ENCODE assay signal across 21 mouse cellular contexts in the genomic region with DNA sequence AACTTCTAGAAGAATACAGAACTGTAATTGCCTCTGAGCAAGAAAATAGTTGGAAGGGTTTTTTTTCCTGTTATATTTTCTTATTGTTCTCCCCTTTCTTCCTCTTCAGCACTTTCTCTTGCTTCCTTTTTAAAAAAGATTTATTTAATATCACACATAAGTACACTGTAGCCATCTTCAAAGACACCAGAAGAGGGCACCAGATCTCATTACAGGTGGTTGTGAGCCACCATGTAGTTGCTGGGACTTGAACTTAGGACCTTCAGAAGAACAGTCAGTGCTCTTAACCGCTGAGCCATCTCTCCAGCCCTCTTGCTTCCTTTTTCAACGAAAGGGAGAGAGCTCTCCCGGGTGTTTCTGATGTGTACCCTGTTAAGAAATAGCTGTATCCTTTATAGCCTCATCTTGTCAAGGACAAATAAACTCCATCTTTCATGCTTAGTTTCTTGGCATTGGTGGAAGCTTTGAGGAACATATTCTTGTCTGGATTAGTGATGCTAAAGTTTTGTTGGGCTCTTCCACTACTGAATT.
DNase-seq lines count a peak whose midpoint lies in the region; ATAC-seq and TF ChIP-seq lines count a peak whose summit lies in the region.
"Had no signal": no experiment of that assay in that cellular context is flagged by ENCODE, and none has a peak within 500 bp of the region (broad histone marks: within the 10 kb centered on the region; RNA-seq: fewer than 3 reads in every experiment).

No protein-coding gene starts in this region.

- no peaks in the 10 kb centered on the region for H3K36me3 ChIP-seq in MEL (ENCODE audit: control insufficient read depth in 1 of 2, insufficient read depth in 2 of 2, low read length in 2 of 2)
- H3K36me3 ChIP-seq: limb, embryonic 12.5 days; liver, embryonic 13.5 days; lung, embryonic 15.5 days; neural tube, embryonic 13.5 days had no signal

- DNase-seq in gastrocnemius, adult 2 months, result no peak
- no peak for DNase-seq in gastrocnemius, postnatal 4 days (ENCODE audit: low spot score in 2 of 2)
- DNase-seq in left cerebral cortex, adult 2 months (ENCODE audit: extremely low spot score in 1 of 2, low spot score in 2 of 2), result no peak
- DNase-seq in left cerebral cortex, adult 18-20 months (ENCODE audit: low spot score in 2 of 2), result no peak
- peak; percentile 28 for DNase-seq in MEL (ENCODE audit: low read depth, low spot score)
- DNase-seq in thymus, adult 18-20 months, result no peak
- DNase-seq: adrenal gland, postnatal 10 days; cerebellum, adult 9-11 months; gastrocnemius, postnatal 25 days; heart, postnatal 10 days; kidney, adult 11 months; liver, embryonic 13.5 days; right cerebral cortex, adult 18-20 months; thymus, postnatal 25 days had no signal

- intact Hi-C loops in gastrocnemius, adult 2 months (cut with DNase I), result no loop called here
- intact Hi-C loops in left cerebral cortex, adult 2 months (cut with DNase I), result no loop called here

- no peaks in the 10 kb centered on the region for H3K79me2 ChIP-seq in MEL (ENCODE audit: control insufficient read depth, insufficient read depth, low read length, poor library complexity)

- no peak for TF ChIP-seq POLR2A in MEL (IDR thresholded peaks at IDR 0.05; ENCODE audit: control insufficient read depth in 1 of 2, insufficient read depth in 1 of 2, low read depth in 1 of 2, low read length in 2 of 2, poor library complexity in 1 of 2)

- no peaks in the 10 kb centered on the region; a peak in 1 of 4 replicates for H3K4me1 ChIP-seq in MEL (ENCODE audit: control insufficient read depth in 1 of 2, insufficient read depth in 2 of 2, low read length in 2 of 2)
- H3K4me1 ChIP-seq: forebrain, embryonic 13.5 days; limb, embryonic 12.5 days; liver, embryonic 13.5 days; lung, embryonic 15.5 days; neural tube, embryonic 13.5 days had no signal

- H3K27me3 ChIP-seq in MEL (ENCODE audit: control insufficient read depth in 1 of 2, insufficient read depth in 2 of 2, low read length in 2 of 2), result no peaks in the 10 kb centered on the region
- H3K27me3 ChIP-seq: forebrain, embryonic 13.5 days; limb, embryonic 12.5 days; liver, embryonic 13.5 days; lung, embryonic 15.5 days; neural tube, embryonic 13.5 days had no signal

- no peak for ATAC-seq in activated CD4-positive, CD25-positive, alpha-beta regulatory T cell, adult 4 months
- ATAC-seq: forebrain, embryonic 13.5 days had no signal

- no peaks in the 10 kb centered on the region for H3K9me3 ChIP-seq in MEL (replicated peaks; ENCODE audit: insufficient read depth, low read length)
- H3K9me3 ChIP-seq: forebrain, embryonic 13.5 days; limb, embryonic 12.5 days; liver, embryonic 13.5 days; lung, embryonic 15.5 days; neural tube, embryonic 13.5 days had no signal

- TF ChIP-seq EP300 in MEL (IDR thresholded peaks at IDR 0.05; ENCODE audit: low read depth in 1 of 2, low read length in 2 of 2), result no peak

- H3K9ac ChIP-seq in MEL (ENCODE audit: control insufficient read depth, low read depth, low read length, poor library complexity, severe bottlenecking), result no peak overlapping the region
- H3K9ac ChIP-seq: forebrain, embryonic 13.5 days; hindbrain, embryonic 14.5 days; limb, embryonic 12.5 days; liver, embryonic 13.5 days; lung, embryonic 15.5 days; neural tube, embryonic 13.5 days had no signal

- TF ChIP-seq RAD21 in MEL (IDR thresholded peaks at IDR 0.05; ENCODE audit: low read depth, low read length), result peak; percentile 20

- no peak overlapping the region for H3K27ac ChIP-seq in gastrocnemius, adult 2 months
- H3K27ac ChIP-seq in left cerebral cortex, adult 2 months, result no peak overlapping the region
- no peak overlapping the region for H3K27ac ChIP-seq in MEL (ENCODE audit: control insufficient read depth, low read depth, low read length)
- H3K27ac ChIP-seq: forebrain, embryonic 13.5 days; hindbrain, embryonic 14.5 days; limb, embryonic 12.5 days; liver, embryonic 13.5 days; lung, embryonic 15.5 days; macrophage; neural tube, embryonic 13.5 days had no signal

- TF ChIP-seq CTCF in gastrocnemius, adult 2 months (IDR thresholded peaks at IDR 0.05), result peak; percentile 20; the same call in 1 of the 2 replicates
- TF ChIP-seq CTCF in left cerebral cortex, adult 2 months (IDR thresholded peaks at IDR 0.05), result peak; percentile 42
- peak in 2 of 3 experiments; percentile 15 to 37; a peak in 3 of 6 replicates for TF ChIP-seq CTCF in MEL (IDR thresholded peaks at IDR 0.05 in 2 of 3, conservative IDR thresholded peaks at IDR 0.05 in 1 of 3; ENCODE audit: control insufficient read depth in 1 of 3, insufficient read depth in 1 of 3, low read depth in 2 of 3, low read length in 3 of 3, poor library complexity in 1 of 3, severe bottlenecking in 1 of 3)

- no peak overlapping the region for H3K4me3 ChIP-seq in gastrocnemius, adult 2 months
- no peak overlapping the region for H3K4me3 ChIP-seq in left cerebral cortex, adult 2 months
- H3K4me3 ChIP-seq in MEL (ENCODE audit: control insufficient read depth in 1 of 2, insufficient read depth in 1 of 2, low read depth in 2 of 2, low read length in 2 of 2), result no peak overlapping the region
- H3K4me3 ChIP-seq: forebrain, embryonic 13.5 days; limb, embryonic 12.5 days; liver, embryonic 13.5 days; lung, embryonic 15.5 days; neural tube, embryonic 13.5 days had no signal

TF ChIP-seq in MEL, 35 proteins besides CTCF, POLR2A, EP300 and RAD21:
- TF ChIP-seq SMC3 (IDR thresholded peaks at IDR 0.05; ENCODE audit: low read depth, low read length) (peak; percentile 37; the same call in 1 of the 2 replicates), TBP (IDR thresholded peaks at IDR 0.05; ENCODE audit: low read depth, low read length) (peak; percentile 63; the same call in 1 of the 2 replicates), MEF2A (IDR thresholded peaks at IDR 0.05; ENCODE audit: extremely low read depth, insufficient replicate concordance, low read depth, low read length, poor library complexity, severe bottlenecking) (no peak), UBTF (IDR thresholded peaks at IDR 0.05; ENCODE audit: borderline replicate concordance, insufficient read depth, low read depth, low read length) (no peak)
